Mouse (Mus musculus) hindbrain, embryonic 15.5 days (tissue): ENCODE data around the gene Dnaaf3. TPM values are rescaled to one million over a fixed set of nuclear protein-coding genes. Genes with fewer than 3 reads are reported as not detected.

Source experiments
- ATAC-seq: fragments of 200-750 bp; cut with Nextera tagmentation; 2 replicates; pipeline ENCODE4 v1.8.0; 2017; ENCODE audit warnings: low read depth, moderate number of reproducible peaks, moderate TSS enrichment; ENCODE audit not compliant: low FRiP score
- H3K27ac ChIP-seq: fragments of 300-500 bp; sonication (generic); replicated peaks from 2 replicates; pipeline ENCODE4 v1.5.1; 2015; ENCODE audit warnings: mild to moderate bottlenecking, inconsistent platforms
- H3K27me3 ChIP-seq: fragments of 300-500 bp; sonication (generic); 2 replicates; pipeline ENCODE4 v1.6.1; 2015; ENCODE audit warnings: control low read depth, inconsistent platforms
- H3K36me3 ChIP-seq: fragments of 300-500 bp; sonication (generic); 2 replicates; pipeline ENCODE4 v1.6.1; 2015; ENCODE audit warnings: control low read depth, inconsistent platforms
- H3K4me1 ChIP-seq: fragments of 300-500 bp; sonication (generic); replicated peaks from 2 replicates; pipeline ENCODE4 v1.6.1; 2015; ENCODE audit warnings: control low read depth, inconsistent platforms
- H3K4me2 ChIP-seq: fragments of 300-500 bp; sonication (generic); 2 replicates; pipeline ENCODE4 v1.6.1; 2015; ENCODE audit warnings: moderate library complexity, mild to moderate bottlenecking, inconsistent platforms
- H3K4me3 ChIP-seq: fragments of 300-500 bp; sonication (generic); 2 replicates; pipeline ENCODE4 v1.5.1; 2015; ENCODE audit warnings: mild to moderate bottlenecking, inconsistent platforms
- H3K9ac ChIP-seq: fragments of 300-500 bp; sonication (generic); 2 replicates; pipeline ENCODE4 v1.6.1; 2015; ENCODE audit warnings: inconsistent platforms
- H3K9me3 ChIP-seq: fragments of 300-500 bp; sonication (generic); 2 replicates; pipeline ENCODE4 v1.6.1; 2016; ENCODE audit warnings: control low read depth, inconsistent platforms
- WGBS: fragments of 180-500 bp; shearing (Covaris S2); methylation state at CpG from one replicate; pipeline ENCODE4 v1.1.7; 2015; 5-methylcytosine and 5-hydroxymethylcytosine counted together
- microRNA-seq: library from miRNA; unstranded; fragments of <30 nt; microRNA quantifications from one replicate; pipeline ENCODE4, GENCODE M21; 2016
- polyA plus RNA-seq: library from polyadenylated mRNA; unstranded; fragments of >200 nt; fragmentation: Nextera tagmentation; extraction: Ambion mirVana; gene quantifications from 2 replicates; pipeline ENCODE4 v1.2.1, GENCODE M21; 2015

Dnaaf3 gene
- polyA plus RNA-seq, 1 experiment from 2014 or later: 3.6 TPM

- Histone ChIP-seq H3K9ac (no peak overlapping the region), H3K4me1 (peaks cover 12% of the 10 kb centered on the region), H3K27me3 (no peaks in the 10 kb centered on the region), H3K9me3 (no peaks in the 10 kb centered on the region), H3K36me3 (peaks cover 34% of the 10 kb centered on the region), H3K4me3 (no peak overlapping the region), H3K27ac (no peak overlapping the region), H3K4me2 (no peak overlapping the region)
- 86% methylated on average over 13 of the region's 13 CpGs for WGBS
- ATAC-seq: no peak
Observed at GRCm38 (mm10) chr7:4492284-4493224, 39.7 kb downstream of the Dnaaf3 start.

GRCm38 (mm10) chr7:4491308-4491707 is 40.9 kb downstream of the Dnaaf3 start:
- H3K4me1 ChIP-seq: peaks cover 7% of the 10 kb centered on the region; the same call in 1 of the 2 replicates
- H3K27me3 ChIP-seq: no peaks in the 10 kb centered on the region
- H3K4me2 ChIP-seq: no peak overlapping the region
- no peaks in the 10 kb centered on the region for H3K9me3 ChIP-seq
- H3K4me3 ChIP-seq: no peak overlapping the region
- ATAC-seq: no peak
- H3K27ac ChIP-seq: peak overlapping the region; percentile 48; the same call in 1 of the 2 replicates
- H3K36me3 ChIP-seq: peaks cover 27% of the 10 kb centered on the region
- H3K9ac ChIP-seq: no peak overlapping the region
- 82% methylated on average over 6 of the region's 6 CpGs for WGBS

GRCm38 (mm10) chr7:4482281-4482680 is 50.0 kb downstream of the Dnaaf3 start:
- Histone ChIP-seq H3K27ac (no peak overlapping the region), H3K4me3 (no peak overlapping the region), H3K9ac (no peak overlapping the region), H3K36me3 (peaks cover 51% of the 10 kb centered on the region), H3K27me3 (peaks cover 2% of the 10 kb centered on the region; the same call in 1 of the 2 replicates), H3K9me3 (no peaks in the 10 kb centered on the region), H3K4me1 (peaks cover 19% of the 10 kb centered on the region), H3K4me2 (no peak overlapping the region)
- ATAC-seq: no peak
- 93% methylated on average over 12 of the region's 12 CpGs for WGBS

- Histone ChIP-seq H3K4me1 (peaks cover 19% of the 10 kb centered on the region), H3K9me3 (no peaks in the 10 kb centered on the region), H3K4me3 (no peak overlapping the region), H3K36me3 (peaks cover 40% of the 10 kb centered on the region), H3K27ac (no peak overlapping the region), H3K27me3 (peaks cover 22% of the 10 kb centered on the region), H3K9ac (no peak overlapping the region), H3K4me2 (no peak overlapping the region)
- no peak for ATAC-seq
- WGBS: 31% methylated on average over 6 of the region's 6 CpGs
Observed at GRCm38 (mm10) chr7:4479674-4480073, 52.6 kb downstream of the Dnaaf3 start.

GRCm38 (mm10) chr7:4478796-4479291 is 53.4 kb downstream of the Dnaaf3 start:
- Histone ChIP-seq H3K9me3 (no peaks in the 10 kb centered on the region), H3K9ac (peak overlapping the region; percentile 41), H3K27me3 (peaks cover 30% of the 10 kb centered on the region), H3K4me2 (peak overlapping the region; percentile 90), H3K4me1 (peaks cover 19% of the 10 kb centered on the region), H3K36me3 (peaks cover 32% of the 10 kb centered on the region), H3K4me3 (peak overlapping the region; percentile 46), H3K27ac (peak overlapping the region; percentile 56; the same call in 1 of the 2 replicates)
- no peak for ATAC-seq
- 4% methylated on average over 16 of the region's 16 CpGs for WGBS

- H3K27ac ChIP-seq: peak overlapping the region; percentile 56
- no peaks in the 10 kb centered on the region for H3K9me3 ChIP-seq
- H3K4me2 ChIP-seq: peak overlapping the region; percentile 90
- H3K27me3 ChIP-seq: peaks cover 36% of the 10 kb centered on the region
- WGBS: under 1% methylated on average over 39 of the region's 39 CpGs
- H3K9ac ChIP-seq: peak overlapping the region; percentile 41
- peak; percentile 93 for ATAC-seq
- peaks cover 19% of the 10 kb centered on the region for H3K4me1 ChIP-seq
- H3K36me3 ChIP-seq: peaks cover 26% of the 10 kb centered on the region
- peak overlapping the region; percentile 46 for H3K4me3 ChIP-seq
Observed at GRCm38 (mm10) chr7:4478021-4478795, 54.0 kb downstream of the Dnaaf3 start.

GRCm38 (mm10) chr7:4473940-4474339 is 58.3 kb downstream of the Dnaaf3 start:
- H3K27me3 ChIP-seq: peaks cover 54% of the 10 kb centered on the region
- WGBS: 13% methylated on average over 18 of the region's 19 CpGs

More at GRCm38 (mm10) chr7:4473940-4474339, 58.3 kb downstream of the Dnaaf3 start:
- ATAC-seq: no peak
- Histone ChIP-seq H3K9ac (no peak overlapping the region), H3K4me3 (no peak overlapping the region), H3K27ac (no peak overlapping the region), H3K4me2 (no peak overlapping the region), H3K36me3 (no peaks in the 10 kb centered on the region), H3K9me3 (no peaks in the 10 kb centered on the region), H3K4me1 (peaks cover 26% of the 10 kb centered on the region)

Small RNA genes within 50 kb of the gene (microRNA-seq; reads per million reads assigned to microRNA genes)
- gene Gm23577: not detected

Other genes starting within 250 kb of the Dnaaf3 start
- gene Ncr1, start 194.7 kb downstream of the Dnaaf3 start, polyA plus RNA-seq: not detected in 2 replicates
- gene Gp6, start 134.7 kb downstream of the Dnaaf3 start, polyA plus RNA-seq: 0.10 TPM in 1 of 2 replicates, not detected in the other
- gene Rdh13, start 86.8 kb downstream of the Dnaaf3 start, polyA plus RNA-seq: 42.6 and 43.4 TPM in 2 replicates
- gene Eps8l1, start 71.8 kb downstream of the Dnaaf3 start, polyA plus RNA-seq: 13.9 and 15.4 TPM in 2 replicates
- 49.3 and 49.9 TPM in 2 replicates for gene Ppp1r12c, start 30.8 kb downstream of the Dnaaf3 start, polyA plus RNA-seq
- gene Tnnt1, start 16.1 kb downstream of the Dnaaf3 start, polyA plus RNA-seq: 4.0 and 4.6 TPM in 2 replicates
- 2.1 TPM in 2 replicates for gene Tnni3, start 8.2 kb downstream of the Dnaaf3 start, polyA plus RNA-seq
- 99.6 and 117 TPM in 2 replicates for gene Syt5, start 15.1 kb upstream of the Dnaaf3 start, polyA plus RNA-seq
- 1.2 and 1.3 TPM in 2 replicates for gene Ptprh, start 71.6 kb upstream of the Dnaaf3 start, polyA plus RNA-seq
- gene Tmem86b, start 99.0 kb upstream of the Dnaaf3 start, polyA plus RNA-seq: 2.3 and 2.5 TPM in 2 replicates
- gene Ppp6r1, start 126.6 kb upstream of the Dnaaf3 start, polyA plus RNA-seq: 10.0 and 10.2 TPM in 2 replicates
- gene Hspbp1, start 152.6 kb upstream of the Dnaaf3 start, polyA plus RNA-seq: 168 and 171 TPM in 2 replicates
- 7.1 and 8.7 TPM in 2 replicates for gene Brsk1, start 158.2 kb upstream of the Dnaaf3 start, polyA plus RNA-seq
- 0.12 and 0.27 TPM in 2 replicates for gene Tmem150b, start 192.8 kb upstream of the Dnaaf3 start, polyA plus RNA-seq
- 57.4 and 61.8 TPM in 2 replicates for gene Kmt5c, start 207.7 kb upstream of the Dnaaf3 start, polyA plus RNA-seq
- 24.1 and 28.1 TPM in 2 replicates for gene Cox6b2, start 220.6 kb upstream of the Dnaaf3 start, polyA plus RNA-seq
- gene Fam71e2, start 238.8 kb upstream of the Dnaaf3 start, polyA plus RNA-seq: not detected in 2 replicates